Mouse (Mus musculus) heart, postnatal 25 days (tissue): ENCODE measurements around the gene Iqsec1. TPM values are rescaled to one million over a fixed set of nuclear protein-coding genes. Genes with fewer than 3 reads are reported as not detected.

ENCODE experiments used
- DNase-seq: peaks from one replicate; pipeline ENCODE4 v3.0.0; 2022; ENCODE audit warnings: low spot score
- intact Hi-C: fragments of 180-260 bp; cut with DNase I; formaldehyde crosslinking; loops from one replicate; pipeline ENCODE4 v1.15.1; 2025
- total RNA-seq, 2 experiments: library from RNA; stranded (reverse); gene quantifications; 2 replicates each; pipeline ENCODE4 v1.2.3; 2021

The Iqsec1 gene
- total RNA-seq, 2 experiments from 2014 or later = 125 to 137 TPM

DNA sequence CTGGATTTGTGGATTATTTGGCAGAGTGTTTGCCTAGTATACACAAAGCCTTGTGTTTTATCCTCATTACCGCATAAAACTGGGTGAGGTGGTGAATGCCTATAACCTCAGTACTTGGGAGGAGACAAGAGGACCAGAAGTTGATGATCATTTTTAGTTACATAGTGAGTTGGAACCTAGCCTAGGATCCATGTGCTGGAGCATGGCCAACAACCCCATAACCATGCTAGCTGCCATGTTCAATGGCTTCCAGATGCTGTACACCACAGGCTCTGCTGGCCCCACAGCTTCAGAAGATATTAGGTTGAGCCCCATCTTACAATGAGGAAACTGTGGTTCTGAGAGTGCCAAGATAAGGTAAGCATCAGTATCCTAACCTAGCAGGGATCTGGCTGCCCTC lies 89.2 kb downstream of the Iqsec1 start:
- intact Hi-C loops = no loop called here
- DNase-seq = no peak

DNA sequence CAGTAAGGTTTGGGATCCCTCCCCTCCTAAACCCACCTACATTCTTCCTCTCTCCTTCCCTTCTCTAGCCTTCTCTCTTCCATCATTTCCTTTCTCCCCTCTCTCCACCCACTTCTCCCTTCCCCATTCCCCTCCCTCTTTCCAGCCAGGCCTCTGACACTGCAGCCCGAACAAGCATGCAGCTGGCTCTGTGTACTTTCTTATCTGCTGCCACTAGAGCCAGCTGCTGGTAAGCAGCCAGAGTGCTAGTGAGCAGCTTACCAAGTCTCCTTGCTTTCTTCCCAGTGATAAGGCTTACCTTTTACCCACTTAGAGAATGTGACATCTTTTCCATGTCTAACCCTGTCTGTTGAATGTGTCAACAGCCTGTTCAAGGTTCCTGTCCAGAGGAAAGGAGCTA lies 90.4 kb downstream of the Iqsec1 start:
- DNase-seq = no peak
- intact Hi-C loops = no loop called here

DNA sequence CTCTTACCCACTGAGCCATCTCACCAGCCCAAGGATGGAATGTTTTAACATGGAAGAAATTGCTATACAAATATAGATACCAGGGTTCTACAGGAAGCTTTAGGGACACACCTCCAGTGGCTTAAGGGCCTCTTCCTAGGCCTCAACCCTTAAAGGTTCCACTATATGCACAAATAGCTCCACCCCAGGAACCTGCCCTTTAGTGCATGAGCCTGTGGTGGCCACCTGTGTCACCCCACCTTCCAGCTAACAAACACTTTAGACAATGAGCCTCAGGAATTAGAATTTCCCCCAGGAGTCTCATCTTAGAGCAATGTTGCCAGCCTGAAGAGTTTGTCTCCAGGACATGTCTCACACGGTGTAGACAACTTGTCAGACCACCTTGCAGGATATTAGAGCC lies 96.1 kb downstream of the Iqsec1 start:
- intact Hi-C loops = no loop called here
- no peak for DNase-seq

DNA sequence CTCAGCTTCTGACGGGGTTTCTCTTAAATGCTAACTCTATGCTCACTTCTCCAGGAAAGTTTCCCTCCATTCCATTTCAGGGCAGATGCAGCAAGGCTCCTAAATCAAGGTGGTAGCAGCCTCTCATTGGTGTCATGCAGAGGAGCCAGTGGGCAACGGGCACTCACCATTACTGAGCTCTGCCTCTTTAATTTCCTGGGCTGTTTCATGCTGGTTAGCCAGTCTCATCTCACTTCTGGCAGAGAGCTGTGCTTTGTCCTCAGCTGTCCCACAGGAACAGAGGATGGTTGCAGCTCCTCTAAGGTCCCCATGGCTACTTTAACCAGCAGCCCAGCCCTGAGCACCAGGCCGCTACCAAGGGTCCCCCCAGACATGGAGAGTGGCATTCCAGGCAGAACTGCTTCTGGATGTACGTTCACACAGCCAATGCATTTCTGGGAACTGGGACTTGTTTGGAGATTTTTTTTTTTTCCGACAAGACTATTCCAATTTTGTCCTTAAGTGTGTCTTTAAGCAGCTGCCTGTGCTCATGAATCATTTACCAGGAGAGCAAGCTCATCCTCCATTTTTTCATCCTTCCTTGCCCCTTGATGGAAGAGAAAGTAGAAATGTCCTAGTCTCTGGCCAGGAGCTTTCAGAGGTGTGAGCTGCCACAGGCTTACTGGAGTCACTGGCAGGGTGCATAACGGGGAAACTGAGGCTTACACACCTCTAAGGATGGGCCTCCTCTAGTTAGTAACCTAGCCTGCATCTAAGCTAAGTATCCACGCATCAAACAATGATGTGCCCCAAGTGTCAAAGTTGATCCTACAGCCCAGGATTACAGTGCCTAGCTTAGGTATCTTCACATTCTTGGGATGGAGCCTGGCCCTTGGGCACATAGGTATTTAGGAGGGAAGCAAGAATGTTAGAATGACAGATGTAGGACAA lies 98.9 kb downstream of the Iqsec1 start:
- no peak for DNase-seq
- intact Hi-C loops = no loop called here

DNA sequence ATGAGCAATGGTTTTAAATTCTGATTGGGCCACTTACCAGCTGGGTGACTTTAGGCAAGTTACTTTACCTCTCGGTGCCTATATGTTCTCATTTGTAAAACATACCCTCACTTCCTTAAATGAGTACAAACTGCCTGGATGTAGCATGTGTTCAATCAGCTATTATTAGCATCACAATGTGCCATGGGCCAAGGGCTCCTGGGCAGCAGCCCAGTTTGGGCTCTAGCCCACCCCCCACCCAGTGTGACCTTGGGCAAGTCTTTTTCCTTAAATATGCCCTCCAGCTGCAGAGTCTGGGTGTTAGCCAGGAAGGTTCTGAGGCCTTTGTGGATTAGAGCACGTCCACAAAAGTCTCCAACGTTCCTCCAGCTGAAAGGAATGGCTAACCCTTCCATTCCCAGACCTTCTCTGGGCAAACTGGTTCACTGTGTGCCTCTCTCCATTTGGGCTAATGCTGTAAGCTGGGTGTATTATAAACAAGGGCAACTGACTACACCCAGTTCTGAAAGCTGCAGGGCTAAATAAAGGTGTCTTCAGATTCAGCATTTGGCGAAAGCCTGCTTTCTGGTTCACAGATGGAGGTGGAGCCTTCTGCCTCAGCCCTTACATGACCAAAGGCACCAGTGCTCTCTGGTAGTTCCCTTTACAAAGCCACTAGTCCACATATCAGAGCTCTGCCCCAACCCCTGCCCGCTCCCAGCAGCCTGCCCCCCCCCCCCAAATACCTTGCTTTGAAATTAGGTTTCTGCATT lies 101.3 kb downstream of the Iqsec1 start:
- intact Hi-C loops = no loop called here
- DNase-seq = no peak

DNA sequence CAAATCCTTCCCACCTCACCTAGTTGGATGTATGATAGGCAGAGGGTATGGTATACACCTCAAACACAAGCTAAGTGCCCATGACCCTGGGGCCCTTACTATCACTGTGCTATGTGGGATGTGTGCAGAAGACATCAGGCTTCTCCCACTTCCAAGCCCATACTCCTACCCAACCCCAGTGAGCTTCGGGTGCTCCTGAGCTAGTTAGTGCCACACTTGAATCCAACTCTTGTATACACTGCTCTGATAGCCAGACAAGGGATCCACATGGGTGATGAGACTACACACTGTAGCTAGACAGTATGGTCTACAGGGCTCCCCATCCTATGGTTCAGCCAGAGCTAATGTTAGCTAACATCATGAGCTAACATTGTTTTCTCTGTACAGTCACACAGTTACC lies 102.9 kb downstream of the Iqsec1 start:
- no peak for DNase-seq
- intact Hi-C loops = no loop called here

DNA sequence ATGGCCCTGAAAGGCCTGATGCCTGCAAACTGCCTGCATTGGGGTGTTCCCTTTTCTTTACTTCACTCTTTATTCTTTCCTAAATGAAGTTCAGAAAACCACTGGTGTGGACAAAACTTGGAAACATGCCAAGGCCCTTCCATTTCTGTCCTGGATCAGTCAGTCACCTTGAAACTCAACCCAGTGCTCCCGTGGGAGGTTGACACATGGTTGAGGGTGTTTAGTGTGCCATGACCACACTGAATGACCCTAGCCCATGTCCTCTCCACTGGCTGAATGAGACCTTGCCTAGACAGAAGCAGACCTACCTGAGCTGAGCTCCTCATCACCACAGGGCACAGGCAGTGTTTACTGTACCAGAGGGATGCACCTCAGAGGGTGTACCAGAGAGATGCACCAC lies 103.9 kb downstream of the Iqsec1 start:
- no peak for DNase-seq
- intact Hi-C loops = loop anchor here (5.0 kb wide), 1 partner anchor 193 kb away; no protein-coding TSS in a partner anchor

DNA sequence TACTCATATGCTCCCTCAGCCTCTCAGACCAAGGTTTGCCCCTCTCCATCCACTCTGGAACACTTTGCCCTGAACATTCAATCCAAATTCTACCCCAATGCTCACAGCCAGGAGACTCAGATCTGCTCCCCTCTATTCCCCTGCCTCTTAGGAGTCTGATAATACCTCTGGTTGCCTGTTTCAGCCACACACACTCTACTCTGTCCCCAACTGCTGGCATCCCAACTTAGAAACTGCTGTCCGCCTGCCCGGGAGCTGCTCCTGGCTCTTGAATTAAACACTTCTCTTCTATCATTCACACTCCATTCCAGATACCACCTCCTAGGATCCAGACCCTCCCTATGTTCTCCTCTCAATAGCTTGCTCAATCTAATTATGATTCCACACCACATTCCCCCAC lies 107.5 kb downstream of the Iqsec1 start:
- intact Hi-C loops = loop anchor here (5.0 kb wide), 1 partner anchor 196 kb away; no protein-coding TSS in a partner anchor
- no peak for DNase-seq

DNA sequence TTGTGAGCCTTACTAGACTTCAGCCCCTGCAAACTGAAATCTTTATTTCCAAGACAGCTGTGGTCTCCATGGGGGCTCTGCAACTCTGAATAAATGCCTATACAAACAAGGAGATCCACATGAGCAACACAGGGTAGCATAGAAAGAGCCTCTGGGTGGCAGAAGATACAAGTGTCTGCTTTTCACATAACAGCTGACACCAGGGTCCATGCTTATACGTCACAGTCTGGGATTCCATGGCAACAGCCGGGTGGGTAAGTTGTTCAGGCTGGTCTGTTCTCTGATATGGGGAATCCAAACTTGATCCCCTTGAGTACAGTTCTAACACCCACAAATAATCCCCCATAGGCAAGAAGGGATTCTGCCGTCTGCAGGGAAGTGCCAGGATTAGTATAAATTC lies 108.1 kb downstream of the Iqsec1 start:
- intact Hi-C loops = loop anchor here (5.0 kb wide), 1 partner anchor 197 kb away; no protein-coding TSS in a partner anchor
- no peak for DNase-seq

DNA sequence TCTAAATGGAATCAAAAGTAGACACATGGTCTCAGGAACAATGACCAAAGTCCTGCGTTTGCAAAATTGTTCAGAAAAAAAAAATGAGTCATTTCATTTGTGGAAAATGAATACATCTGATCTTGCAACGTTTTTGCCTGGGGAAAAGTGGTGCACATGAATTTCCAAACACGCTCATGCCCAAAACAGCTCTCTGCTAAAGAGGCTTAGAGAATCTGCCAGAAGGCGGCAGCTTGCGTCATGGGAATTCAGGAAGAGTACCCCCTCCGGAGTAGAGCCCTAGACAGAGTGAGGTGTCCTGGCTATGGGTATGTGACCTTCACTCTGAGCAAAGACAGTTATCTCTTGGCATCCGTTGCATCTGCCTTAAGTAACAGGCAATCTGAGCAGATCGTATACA lies 116.9 kb downstream of the Iqsec1 start:
- intact Hi-C loops = no loop called here

DNA sequence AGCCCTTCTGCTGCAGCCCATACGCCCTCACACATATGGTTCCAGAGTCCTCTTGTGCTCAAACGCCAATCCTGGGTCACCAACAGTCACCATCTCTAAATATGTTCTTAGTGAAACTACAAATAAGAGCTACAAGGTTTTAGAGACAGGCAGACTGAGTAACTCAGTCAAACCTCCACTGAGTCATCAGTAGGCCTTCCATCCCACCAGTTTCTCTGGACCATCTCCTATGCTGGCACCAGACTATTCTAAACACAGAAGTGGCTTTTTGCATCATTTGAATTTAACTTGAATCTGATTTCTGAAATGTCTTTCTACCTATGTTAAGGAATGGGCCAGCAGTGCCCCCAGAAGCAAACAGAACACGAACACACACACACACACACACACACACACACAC lies 120.5 kb downstream of the Iqsec1 start:
- intact Hi-C loops = no loop called here
- DNase-seq = no peak

More for the DNA sequence above, 116.9 kb downstream of the Iqsec1 start:
- DNase-seq = no peak

DNA sequence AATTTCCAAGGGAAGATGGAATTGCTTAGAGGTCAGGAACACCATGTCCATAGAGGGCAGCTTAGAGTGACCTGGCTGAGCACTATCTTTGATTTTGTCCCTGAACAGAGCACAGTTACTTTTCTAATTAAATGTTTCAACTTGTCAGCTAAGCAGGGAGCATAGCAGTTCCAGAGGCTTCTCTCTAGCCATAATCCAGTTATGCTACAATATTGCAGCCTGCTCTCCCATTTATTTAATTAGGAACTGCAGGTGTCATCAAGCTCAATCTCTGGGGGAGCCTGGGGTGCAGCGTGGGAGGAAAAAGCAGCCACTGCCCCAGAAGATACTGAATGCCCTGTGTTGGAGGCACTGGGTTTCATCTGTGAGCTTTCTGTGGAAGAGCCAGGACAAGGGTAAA lies 127.1 kb downstream of the Iqsec1 start:
- no peak for DNase-seq
- intact Hi-C loops = no loop called here

DNA sequence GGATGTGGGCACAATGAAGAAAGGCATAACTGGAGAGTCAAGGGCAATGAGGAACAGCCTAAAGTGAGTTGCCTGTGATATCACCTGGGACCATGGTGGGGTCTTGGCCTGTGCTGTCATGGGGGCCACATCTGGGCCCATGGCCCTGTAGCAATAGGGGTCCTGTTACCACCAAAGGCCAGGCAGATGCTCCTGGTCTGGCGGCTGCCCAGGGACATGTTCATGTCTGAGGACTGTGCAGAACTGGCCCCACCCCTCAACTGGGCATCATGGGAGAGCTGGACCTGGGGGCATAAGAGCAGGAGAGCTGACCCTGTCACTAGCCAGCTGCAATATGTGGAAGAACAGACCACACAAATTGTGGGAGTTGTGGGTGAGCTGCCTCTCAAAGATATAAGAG lies 130.6 kb downstream of the Iqsec1 start:
- intact Hi-C loops = no loop called here
- DNase-seq = no peak

DNA sequence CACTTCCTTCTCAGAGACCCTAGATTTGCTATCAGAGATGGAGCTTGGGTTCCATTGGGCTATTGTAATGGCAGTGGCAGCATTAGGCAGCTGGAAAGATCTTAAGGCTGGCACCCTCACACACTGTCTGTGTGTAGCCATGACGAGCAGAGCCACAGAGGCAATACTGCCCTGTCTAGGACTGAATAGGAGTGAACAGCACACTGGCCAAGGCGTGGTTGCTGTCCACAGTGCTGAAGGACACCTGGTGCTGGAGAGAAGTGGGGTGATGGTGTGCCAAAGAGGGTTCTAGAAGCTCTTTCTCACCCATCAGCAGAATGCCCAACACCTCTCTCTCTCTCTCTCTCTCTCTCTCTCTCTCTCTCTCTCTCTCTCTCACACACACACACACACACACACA lies 136.1 kb downstream of the Iqsec1 start:
- DNase-seq = no peak
- intact Hi-C loops = no loop called here

DNA sequence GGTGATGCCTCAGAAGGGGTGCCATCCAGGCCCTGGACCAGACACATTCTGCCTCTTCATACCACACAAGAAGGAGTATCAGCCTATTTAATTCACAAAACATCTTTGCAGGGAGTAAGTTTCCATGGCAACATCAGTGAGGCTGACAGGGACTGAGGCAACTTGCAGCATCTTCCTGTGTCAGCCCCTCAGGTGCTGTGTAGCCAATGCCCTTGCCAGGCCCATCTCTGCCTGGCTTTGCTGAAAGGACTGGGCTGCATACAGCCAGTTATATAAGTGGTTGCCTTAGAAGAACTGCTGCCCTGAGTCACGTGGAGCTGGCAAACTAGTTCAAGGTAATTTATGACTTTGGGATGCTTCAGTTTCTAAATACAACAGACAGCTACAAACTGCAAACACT lies 140.4 kb downstream of the Iqsec1 start:
- intact Hi-C loops = no loop called here
- DNase-seq = no peak

DNA sequence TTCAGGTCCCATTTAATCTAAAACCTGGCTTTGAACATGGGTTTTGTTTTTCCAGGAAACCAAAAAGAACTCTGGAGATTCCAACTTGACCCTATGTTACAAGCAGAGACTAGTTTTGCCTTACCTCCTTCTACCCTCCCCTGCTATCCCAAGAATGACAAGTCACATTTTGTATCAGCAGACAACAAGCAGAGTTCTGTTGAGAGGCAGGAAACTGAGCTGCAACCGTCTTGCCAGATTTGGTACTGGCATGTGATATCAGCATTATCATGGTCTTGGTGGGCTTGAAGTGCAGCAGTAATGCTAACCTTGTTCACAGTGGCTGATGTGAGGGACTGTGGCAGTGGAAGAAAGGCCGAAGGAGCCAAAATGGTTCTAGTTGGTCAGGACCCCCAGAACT lies 141.0 kb downstream of the Iqsec1 start:
- DNase-seq = no peak
- intact Hi-C loops = no loop called here

DNA sequence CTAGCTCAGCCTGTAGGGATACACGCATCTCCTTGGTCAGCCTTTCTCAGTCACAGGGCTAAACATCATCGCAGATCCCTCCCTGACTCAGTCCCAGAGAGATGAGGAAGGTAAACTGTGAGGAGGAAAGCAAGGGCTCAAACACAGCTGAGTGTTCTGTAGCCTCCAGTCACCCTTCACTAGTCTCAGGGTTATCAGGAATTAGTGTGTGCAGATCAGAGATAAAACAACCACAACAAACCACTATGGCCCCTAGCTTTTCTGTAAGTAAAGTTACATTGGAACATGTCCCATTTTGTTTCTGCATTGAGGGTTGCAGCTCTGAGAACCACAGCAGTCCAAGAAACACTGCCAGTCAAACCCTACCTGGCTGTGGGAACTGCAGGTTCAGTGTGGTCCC lies 148.5 kb downstream of the Iqsec1 start:
- no peak for DNase-seq
- intact Hi-C loops = no loop called here

DNA sequence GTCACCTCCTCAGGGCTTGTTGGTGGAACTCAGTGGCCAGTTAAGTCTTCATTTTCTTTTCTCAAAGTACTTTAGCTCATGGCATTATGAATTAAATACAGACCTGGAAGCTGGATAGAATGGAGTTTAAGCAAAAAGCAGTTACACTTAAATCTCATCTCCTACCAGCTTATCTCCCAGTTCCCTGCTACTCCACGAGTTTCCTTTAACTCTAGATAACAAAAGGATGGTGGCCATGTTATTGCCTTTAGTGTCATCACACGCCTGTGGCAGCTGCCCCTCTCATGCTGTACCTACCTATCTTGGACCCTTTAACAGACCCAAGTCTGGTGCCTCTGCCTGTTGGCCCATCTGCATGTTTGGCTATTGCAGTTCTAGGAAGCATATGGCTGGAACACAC lies 151.7 kb downstream of the Iqsec1 start:
- DNase-seq = no peak
- intact Hi-C loops = no loop called here

DNA sequence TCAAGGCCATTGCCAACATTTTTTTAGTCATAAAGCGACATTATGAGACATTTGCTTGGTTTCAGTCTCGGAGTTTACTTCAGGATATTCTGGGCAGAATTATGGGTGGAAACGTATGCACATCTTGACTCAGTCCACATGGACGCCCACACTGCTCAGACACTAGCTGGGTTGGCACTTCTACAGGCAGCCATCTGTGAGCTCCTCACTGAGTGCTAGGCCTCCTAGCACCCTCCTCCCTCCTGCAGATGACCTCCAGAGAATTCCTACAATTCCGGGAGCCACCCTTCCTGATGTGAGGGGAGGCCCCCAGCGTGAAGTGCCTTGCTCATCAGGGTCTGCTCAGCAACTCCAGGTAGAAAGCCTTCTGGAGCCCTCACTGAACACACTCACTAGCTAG lies 158.9 kb downstream of the Iqsec1 start:
- DNase-seq = no peak
- intact Hi-C loops = loop anchor here (10.0 kb wide), 1 partner anchor 245 kb away; no protein-coding TSS in a partner anchor

DNA sequence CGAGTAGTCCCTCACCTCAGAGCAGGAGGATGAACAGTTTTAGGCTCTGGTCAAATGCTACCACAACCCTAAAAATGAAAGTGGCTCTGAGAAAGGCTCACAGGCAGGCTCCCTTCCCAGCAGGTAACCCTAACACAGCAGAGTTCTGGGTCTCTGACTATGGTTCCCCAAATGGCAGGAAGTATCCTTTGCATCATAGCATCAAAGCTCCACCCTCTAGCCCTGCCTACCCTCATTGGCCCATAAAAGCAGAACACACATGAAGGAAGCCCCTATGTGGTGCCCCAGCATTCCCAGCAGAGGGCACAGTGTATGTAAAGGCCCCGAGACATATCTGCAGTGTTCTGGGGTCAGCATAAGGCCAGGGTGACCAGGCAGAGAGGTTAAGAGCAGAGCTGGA lies 163.4 kb downstream of the Iqsec1 start:
- no peak for DNase-seq
- intact Hi-C loops = loop anchor here (10.0 kb wide), 1 partner anchor 250 kb away; no protein-coding TSS in a partner anchor

DNA sequence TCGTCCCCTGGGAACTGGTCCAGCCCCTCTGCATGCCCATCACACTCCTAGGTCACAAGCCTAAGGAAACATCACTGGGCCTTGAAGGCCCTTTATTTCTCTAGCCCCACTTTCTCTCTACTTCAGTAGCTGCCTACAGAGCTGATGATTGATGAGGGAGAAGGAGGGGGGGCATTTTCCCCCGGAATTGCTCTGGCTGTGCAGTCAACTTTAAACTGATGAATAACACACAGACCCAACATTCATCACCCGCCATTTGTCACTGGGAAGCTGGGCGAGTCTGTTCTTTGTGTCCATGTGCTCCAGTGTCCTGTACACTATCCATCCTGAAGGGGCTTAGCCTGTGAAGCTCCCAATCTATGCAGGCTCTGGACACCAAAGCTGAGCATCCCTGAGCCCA lies 165.2 kb downstream of the Iqsec1 start:
- DNase-seq = no peak
- intact Hi-C loops = loop anchor here (5.0 to 10.0 kb wide), 2 partner anchors 164 to 251 kb away; partner anchors contain the start of gene Iqsec1
